Mouse (Mus musculus) spleen, adult 2 months (tissue): Measurements from ENCODE around the gene Susd6.

Source experiments
- CTCF ChIP-seq: fragments of 200-500 bp; IDR thresholded peaks from 2 replicates; pipeline ENCODE4 v1.5.1; 2011; ENCODE audit warnings: mild to moderate bottlenecking, inconsistent platforms; ENCODE audit not compliant: insufficient read depth, insufficient read length, insufficient replicate concordance; ENCODE audit errors: extremely low read depth
- POLR2A ChIP-seq: fragments of 200-500 bp; IDR thresholded peaks from 2 replicates; pipeline ENCODE4 v1.6.1; 2011; ENCODE audit warnings: low read depth, low read length, inconsistent platforms

DNA sequence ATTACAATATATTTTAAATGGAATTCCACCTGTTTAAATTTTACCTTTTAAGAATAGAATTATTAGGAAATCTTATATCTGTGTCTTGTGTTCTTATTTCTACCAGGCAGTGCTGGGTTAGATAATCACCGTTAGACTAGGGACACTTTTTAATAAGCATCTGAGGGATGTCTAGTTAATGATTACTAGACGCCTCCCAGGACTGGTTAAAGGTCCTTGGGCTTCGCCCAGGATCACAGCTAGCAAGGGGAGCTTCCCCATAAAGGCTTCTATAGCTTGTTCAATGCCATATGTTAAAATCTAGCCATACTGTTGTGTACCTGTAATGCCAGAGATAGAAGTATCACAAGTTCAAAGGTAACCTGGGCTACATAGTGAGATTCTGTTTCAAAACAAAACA, 138.6 kb downstream of the Susd6 start:
- TF ChIP-seq CTCF (no peak), POLR2A (no peak)
